Mouse (Mus musculus) right cerebral cortex, postnatal 4 days (tissue): ENCODE measurements around the gene Ddhd1.

Experiments
- DNase-seq: peaks from one replicate; pipeline ENCODE4 v3.0.0-alpha.2; 2022

The Ddhd1 gene

GRCm38 (mm10) chr14:45566066-45566937 is 91.6 kb downstream of the Ddhd1 start:
- DNase-seq: peak; percentile 70

DNA sequence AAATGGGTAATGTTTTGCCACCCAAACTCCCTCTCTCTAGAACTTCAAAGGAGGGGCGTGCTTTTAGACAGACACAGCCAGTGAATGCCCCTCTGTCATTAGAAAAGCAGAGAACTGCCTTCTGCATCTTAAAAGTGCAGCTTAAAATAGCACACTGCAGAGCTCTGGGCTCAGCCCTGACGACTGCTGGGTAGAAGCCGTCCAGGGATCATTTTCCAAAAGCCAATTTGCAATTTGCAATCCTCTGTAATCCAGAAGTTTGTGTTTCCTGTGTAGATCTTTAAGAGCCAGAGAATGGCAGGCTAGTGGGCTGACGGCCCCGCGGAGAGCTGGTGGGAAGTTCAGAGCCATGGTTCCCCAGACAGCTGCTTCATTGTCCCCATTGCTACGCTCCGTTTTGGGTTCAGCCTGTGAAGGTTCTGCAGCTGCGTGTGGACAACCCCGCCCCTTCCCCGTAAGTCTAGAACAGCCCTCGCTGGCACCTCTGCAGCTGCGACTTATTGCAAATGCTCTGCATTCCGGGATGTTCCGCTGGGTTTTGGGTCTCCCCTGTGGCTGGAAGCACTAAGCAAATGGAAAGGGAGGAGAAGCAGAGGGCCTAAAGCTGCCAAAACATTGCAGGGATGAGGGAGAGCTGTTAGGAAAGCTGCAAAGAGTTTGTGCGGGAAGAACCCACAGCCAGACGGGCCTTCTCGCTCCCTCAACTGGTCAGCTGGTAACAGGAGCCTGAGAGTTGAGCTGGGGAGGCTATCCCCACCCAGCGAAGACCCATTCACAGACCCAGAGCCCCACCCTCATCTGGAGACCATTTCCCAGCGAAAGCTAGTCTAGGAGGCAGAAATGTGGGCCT is 92.5 kb downstream of the Ddhd1 start:
- DNase-seq: peak; percentile 30

DNA sequence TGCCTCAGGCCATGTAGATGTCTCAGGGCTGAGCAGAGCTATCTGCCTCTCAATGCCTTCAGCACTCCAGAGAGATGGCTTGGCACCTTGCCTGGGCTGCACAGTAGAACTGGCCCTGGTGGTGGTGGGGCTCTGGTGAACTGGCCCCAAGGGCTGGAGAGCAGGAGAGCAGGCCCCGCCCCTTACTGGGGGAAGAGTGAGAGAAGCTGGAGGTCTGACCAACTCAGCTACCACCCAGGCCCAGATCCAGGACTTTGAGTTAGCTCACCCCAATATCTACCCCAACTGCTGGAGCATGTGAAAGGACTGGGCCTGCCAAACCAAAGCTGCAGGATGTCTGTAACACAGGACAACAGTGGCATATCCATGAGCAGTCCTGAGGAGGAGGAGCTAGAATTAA is 94.4 kb downstream of the Ddhd1 start:
- DNase-seq: peak; percentile 60

DNA sequence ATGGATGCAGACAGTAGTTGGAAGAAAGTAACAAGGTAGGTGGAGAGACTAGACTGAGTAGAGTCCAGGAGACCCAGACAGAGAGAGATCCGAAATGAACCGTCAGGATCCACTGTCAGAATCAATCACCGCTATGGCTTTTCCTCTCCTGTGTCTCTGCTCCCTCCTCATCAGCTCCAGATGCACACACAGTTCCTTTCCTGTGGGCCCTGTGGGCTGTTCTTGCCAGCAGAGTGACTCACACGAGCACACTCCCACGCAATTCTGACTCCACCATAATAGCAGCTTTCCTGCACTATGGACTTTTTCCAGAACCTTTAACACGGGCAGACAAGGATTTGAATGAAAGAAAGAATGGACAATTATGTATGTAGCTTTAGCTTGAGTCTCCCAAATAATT is 96.3 kb downstream of the Ddhd1 start:
- DNase-seq: no peak

GRCm38 (mm10) chr14:45559018-45559417 is 98.9 kb downstream of the Ddhd1 start:
- no peak for DNase-seq

GRCm38 (mm10) chr14:45554336-45554735 is 103.6 kb downstream of the Ddhd1 start:
- no peak for DNase-seq

DNA sequence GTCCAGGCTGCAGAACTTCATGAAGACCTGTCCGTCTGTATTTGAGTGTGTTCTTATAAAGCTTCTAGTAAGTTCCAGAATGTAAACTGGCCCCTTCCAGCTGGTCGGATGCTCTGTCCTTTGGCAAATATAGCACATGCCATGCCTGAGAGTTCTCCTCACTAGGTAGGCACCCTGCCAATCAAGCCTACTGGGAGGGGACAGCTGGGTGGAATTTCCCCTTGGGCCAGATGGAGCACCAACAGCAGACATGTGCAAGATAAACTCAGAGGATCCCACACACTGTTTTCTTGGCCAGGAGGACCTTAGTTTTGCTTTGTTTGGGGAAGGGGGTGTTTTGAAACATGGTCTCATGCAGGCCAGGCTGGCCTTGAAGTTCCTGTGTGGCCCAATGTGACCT is 104.1 kb downstream of the Ddhd1 start:
- peak; percentile 22 for DNase-seq

- DNase-seq: no peak
Measured at GRCm38 (mm10) chr14:45552431-45552830, 105.5 kb downstream of the Ddhd1 start.

DNA sequence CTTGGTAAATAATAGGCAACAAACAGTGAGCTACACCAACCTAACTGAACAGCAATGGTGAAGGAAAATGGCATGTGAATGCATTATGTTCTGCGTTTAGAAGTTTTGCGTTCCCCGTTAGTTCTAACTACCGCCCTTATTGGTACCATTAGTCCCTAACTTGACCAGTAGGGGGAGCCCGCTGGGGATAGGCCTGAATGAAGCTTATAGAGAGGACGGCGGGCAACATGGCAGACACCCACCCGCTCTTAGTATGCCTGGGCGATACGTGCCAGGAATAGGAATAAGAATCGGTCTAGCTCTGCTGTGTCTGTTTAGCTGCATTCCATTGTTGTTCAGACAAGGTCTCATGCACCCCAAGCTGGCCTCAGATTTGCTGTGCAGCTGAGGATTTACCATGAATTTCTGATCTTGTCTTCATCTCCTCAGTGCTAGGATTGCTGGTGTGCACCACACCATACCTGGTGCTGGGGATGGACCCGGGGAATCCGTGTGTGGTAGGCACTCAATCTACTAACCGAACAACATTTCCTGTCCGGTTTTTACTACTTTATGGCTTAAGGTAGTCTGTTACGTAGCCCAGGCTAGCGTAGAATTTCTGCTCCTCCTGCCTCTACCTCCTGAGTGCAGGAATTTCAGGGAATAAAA is 106.7 kb downstream of the Ddhd1 start:
- peak; percentile 37 for DNase-seq

- no peak for DNase-seq
Measured at GRCm38 (mm10) chr14:45550010-45550647, 107.8 kb downstream of the Ddhd1 start.

DNA sequence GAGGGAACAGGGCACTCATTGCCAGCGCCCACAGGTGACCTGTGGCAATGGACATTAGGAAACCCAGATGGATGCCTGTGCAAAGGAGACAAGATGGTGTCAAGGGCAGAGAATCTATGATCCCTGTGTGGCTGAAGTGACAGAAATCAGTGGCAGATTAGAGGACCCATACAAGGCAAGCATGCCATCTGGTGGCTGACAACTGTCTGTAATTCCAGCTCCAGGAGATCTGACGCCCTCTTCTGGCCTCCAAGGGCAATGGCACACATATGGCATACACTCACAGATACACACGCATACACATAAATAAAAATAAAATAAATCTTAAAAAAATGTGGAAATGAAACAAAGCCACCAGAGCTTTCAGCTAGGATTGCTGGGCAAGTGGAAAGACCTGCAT is 109.8 kb downstream of the Ddhd1 start:
- DNase-seq: no peak

- no peak for DNase-seq
Measured at GRCm38 (mm10) chr14:45544905-45545304, 113.0 kb downstream of the Ddhd1 start.

DNA sequence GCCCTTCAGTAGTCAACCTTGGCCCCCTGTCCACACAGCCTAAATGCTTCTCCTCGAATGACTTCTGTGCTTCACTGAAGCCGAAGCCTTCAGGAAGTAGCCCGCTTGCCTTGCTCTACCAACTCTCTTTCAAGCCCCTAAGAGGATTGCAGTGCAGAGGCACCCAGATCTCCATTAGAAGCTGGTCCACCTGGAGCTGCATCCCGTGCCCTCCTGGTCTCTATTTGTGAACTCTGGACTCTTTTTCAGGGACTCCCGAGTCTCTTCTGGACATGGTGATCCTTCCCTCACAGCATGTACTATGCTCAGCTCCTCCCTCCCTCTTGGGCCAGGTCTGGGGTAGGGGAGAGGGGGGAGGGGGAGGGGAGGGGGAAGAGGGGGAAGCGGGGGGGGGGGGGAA is 113.9 kb downstream of the Ddhd1 start:
- DNase-seq: no peak

DNA sequence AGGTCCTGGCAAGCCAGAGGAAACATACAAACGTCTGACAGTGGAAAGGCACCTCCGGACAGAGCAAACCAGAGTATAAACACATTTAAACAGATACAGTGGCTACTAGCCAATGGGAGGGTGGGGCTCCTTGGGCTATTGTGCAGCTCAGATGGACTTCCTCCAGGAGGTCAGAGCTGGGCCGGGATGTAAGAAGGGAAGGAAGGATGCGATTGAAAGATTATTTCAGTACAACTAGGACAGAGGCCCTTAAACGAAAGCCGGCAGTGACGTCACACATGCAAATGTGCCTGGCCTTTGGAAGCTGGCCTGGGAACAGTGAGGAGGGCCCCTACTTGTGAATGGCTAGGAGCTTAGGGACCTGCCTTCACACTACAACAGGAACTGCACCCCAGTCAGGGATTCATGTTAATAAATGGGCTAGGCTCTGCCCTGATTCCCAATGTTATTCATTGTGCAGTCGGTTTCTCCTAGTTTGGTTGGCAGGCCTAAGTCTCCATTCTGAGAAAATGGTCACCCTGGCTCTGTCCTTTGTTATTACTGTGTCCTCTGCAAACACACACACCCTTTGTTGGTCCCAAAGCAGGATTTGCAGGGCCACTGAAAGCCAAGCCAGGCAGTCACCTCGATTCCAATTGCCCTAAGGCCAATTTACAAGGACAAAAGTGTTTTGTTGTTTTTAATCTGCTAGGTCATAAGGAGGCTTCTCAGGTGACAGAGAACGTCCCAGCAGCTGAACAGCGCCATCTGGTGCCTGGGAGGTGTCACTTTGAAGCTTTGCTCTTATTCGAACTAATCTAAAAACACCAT is 118.1 kb downstream of the Ddhd1 start:
- peak; percentile 68 for DNase-seq
